Mouse (Mus musculus) E14TG2a.4 (cell line): ENCODE measurements around the gene Laptm4a.

Source experiments
- CTCF ChIP-seq: conservative IDR thresholded peaks from 2 replicates; pipeline ENCODE4 v1.5.1; 2014; ENCODE audit warnings: low read length
- NANOG ChIP-seq: IDR thresholded peaks from 2 replicates; pipeline ENCODE4 v1.6.1; 2014; ENCODE audit warnings: borderline replicate concordance, low read length, mixed read lengths

GRCm38 (mm10) chr12:8901934-8902333, 19.5 kb upstream of the Laptm4a start:
- no peak for TF ChIP-seq CTCF
- TF ChIP-seq NANOG = no peak
